8 mouse cellular contexts compared by ENCODE assay signal in the genomic region with DNA sequence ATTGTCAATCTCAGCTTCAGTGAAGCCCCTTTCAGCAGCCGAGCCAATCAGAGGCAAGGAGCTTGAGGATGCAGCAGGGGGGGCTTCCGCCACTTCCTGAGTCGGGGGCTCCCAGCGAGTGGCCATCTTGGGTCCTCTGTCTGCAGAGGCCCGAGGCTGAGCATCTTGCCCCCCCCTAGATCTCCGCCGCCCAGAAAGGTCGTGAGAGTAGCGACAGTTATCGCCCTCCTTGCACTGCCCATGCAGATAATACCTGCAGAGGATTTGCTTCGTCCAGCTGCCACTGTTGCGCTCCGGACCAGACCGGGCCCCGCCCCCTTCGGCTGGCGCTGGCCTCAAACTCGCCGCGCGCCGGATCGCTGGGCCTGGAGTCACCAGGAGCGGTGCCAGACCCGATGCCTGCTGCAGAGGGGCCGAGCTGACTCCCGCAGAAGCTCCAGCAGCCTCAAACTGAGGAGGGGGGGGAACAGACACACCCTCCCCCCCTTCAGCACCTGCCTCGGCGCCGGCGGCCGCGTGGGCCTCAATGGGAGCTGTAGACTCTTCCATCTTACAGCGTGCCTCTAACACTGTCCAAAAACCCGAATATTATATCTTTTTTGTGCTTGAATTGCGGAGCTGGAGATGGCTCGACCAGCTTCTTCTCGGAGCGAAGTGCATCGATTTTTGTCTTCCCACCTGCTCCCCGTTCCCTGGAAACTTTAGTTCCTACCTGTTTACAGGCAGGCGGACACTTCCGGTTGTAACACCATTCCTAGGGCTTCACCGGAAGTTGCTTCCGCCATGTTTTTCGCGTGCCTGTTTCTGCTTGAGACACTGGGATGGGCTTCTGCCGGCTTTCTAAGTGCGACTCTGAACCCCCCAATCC. TPM values are rescaled to one million over a fixed set of nuclear protein-coding genes. Genes with fewer than 3 reads are reported as not detected.
DNase-seq lines count a peak whose midpoint lies in the region; ATAC-seq lines count a peak whose summit lies in the region.

TSS of gene Mkrn3 (minus strand) at position 647 of the 868 bp plus-strand sequence.

- peaks cover 10% of the 10 kb centered on the region for H3K4me1 ChIP-seq in limb, embryonic 12.5 days (replicated peaks)
- peaks cover 6% of the 10 kb centered on the region for H3K4me1 ChIP-seq in midbrain, embryonic 13.5 days (replicated peaks)

- H3K36me3 ChIP-seq in limb, embryonic 12.5 days: no peaks in the 10 kb centered on the region
- no peaks in the 10 kb centered on the region for H3K36me3 ChIP-seq in midbrain, embryonic 13.5 days

- peak; percentile 81 for ATAC-seq in limb, embryonic 12.5 days (ENCODE audit: insufficient number of reproducible peaks, insufficient read depth, low FRiP score, low TSS enrichment, low read depth)
- peak; percentile 91 for ATAC-seq in midbrain, embryonic 13.5 days

- H3K27me3 ChIP-seq in limb, embryonic 12.5 days: 0 out of 2 replicates have a peak, but pooled peaks cover 4% of the 10 kb centered on the region
- no peaks in the 10 kb centered on the region for H3K27me3 ChIP-seq in midbrain, embryonic 13.5 days

- 23% methylated on average over 49 of the region's 49 CpGs for WGBS in limb, embryonic 12.5 days
- 28% methylated on average over 49 of the region's 49 CpGs for WGBS in midbrain, embryonic 13.5 days

- peak within 1 kb of the TSS; percentile 78 for H3K4me2 ChIP-seq in limb, embryonic 12.5 days
- H3K4me2 ChIP-seq in midbrain, embryonic 13.5 days (replicated peaks): peak within 1 kb of the TSS; percentile 73

- peak; percentile 3 to 36 for DNase-seq in cerebellum, adult 18-20 months
- DNase-seq in cerebellum, adult 11 months: no peak
- peak; percentile 76 for DNase-seq in embryo, embryonic 9.5 days (ENCODE audit: extremely low spot score)
- DNase-seq in heart, adult 18-20 months: peak; percentile 72 to 84
- peak; percentile 87 for DNase-seq in kidney, adult 18-20 months
- peak; percentile 43 to 70 for DNase-seq in spleen, postnatal 4 days (ENCODE audit: low spot score in 2 of 2)

- H3K9me3 ChIP-seq in limb, embryonic 12.5 days: peaks cover 13% of the 10 kb centered on the region; the same call in 1 of the 2 replicates
- peaks cover 12% of the 10 kb centered on the region; the same call in 1 of the 2 replicates for H3K9me3 ChIP-seq in midbrain, embryonic 13.5 days

- peak within 1 kb of the TSS; percentile 74 for H3K9ac ChIP-seq in limb, embryonic 12.5 days (replicated peaks)
- H3K9ac ChIP-seq in midbrain, embryonic 13.5 days (replicated peaks): peak within 1 kb of the TSS; percentile 92

- peak within 1 kb of the TSS; percentile 59 for H3K27ac ChIP-seq in limb, embryonic 12.5 days
- peak within 1 kb of the TSS; percentile 97 for H3K27ac ChIP-seq in midbrain, embryonic 13.5 days

- peak within 1 kb of the TSS; percentile 68 for H3K4me3 ChIP-seq in limb, embryonic 12.5 days (replicated peaks)
- H3K4me3 ChIP-seq in midbrain, embryonic 13.5 days (replicated peaks): peak within 1 kb of the TSS; percentile 76

RNA-seq across cellular contexts. Expression of gene Mkrn3, which starts in this region (rescaled TPM):
- total RNA-seq in heart, adult 18-20 months (2021): under 1 TPM; 0.20 to 0.21 TPM
- polyA plus RNA-seq in limb, embryonic 12.5 days (2016; fragmentation: Nextera tagmentation; extraction: Ambion mirVana): 8.3 and 9.1 TPM in 2 replicates
- 23.5 and 26.4 TPM in 2 replicates for polyA plus RNA-seq in midbrain, embryonic 13.5 days (2015; fragmentation: Nextera tagmentation; extraction: Ambion mirVana)

Comparison
In these comparisons a context has a peak if more than half of its experiments do, and no peak if none do; other contexts are left out.
1. Peak in DNase-seq in heart, adult 18-20 months; RNA of the gene not detected or under 1 TPM.